Mouse (Mus musculus) megakaryocyte-erythroid progenitor cell, adult 5-6 weeks (primary cell): ENCODE measurements around the gene Ttyh1. TPM values are rescaled to one million over a fixed set of nuclear protein-coding genes. Genes with fewer than 3 reads are reported as not detected.

Experiments
- ATAC-seq: replicated peaks from 2 replicates; pipeline ENCODE4 v1.8.0; 2016; ENCODE audit warnings: mild to moderate bottlenecking, inconsistent platforms; ENCODE audit not compliant: severe bottlenecking, poor library complexity, low FRiP score, low TSS enrichment
- total RNA-seq, 2 experiments: library from RNA; stranded (forward) in 1 of 2; stranded (reverse) in 1 of 2; fragments of 200-1000, 215-1000 nt in 1 of 2; fragments of >200 nt in 1 of 2; fragmentation: Nextera tagmentation in 1 of 2; gene quantifications; 2 replicates each; pipeline ENCODE4 v1.2.3; 2014 to 2017

Gene Ttyh1
- not detected in 2 replicates for total RNA-seq (2014; fragmentation: Nextera tagmentation)
- not detected in 2 replicates for total RNA-seq (2017)

- 0 out of 2 replicates have a peak, but pooled peaks have one; percentile 23 for ATAC-seq
Measured at GRCm38 (mm10) chr7:4119344-4119902, at the start of gene Ttyh1. Ttyh1 (plus strand) TSS chr7:4119408.

GRCm38 (mm10) chr7:4071066-4071465 lies 48.1 kb upstream of the Ttyh1 start:
- ATAC-seq: no peak

- peak; percentile 72 for ATAC-seq
Measured at GRCm38 (mm10) chr7:4073144-4073543, 46.1 kb upstream of the Ttyh1 start.

- no peak for ATAC-seq
Measured at GRCm38 (mm10) chr7:4079511-4079910, 39.7 kb upstream of the Ttyh1 start.

GRCm38 (mm10) chr7:4080552-4080951 lies 38.7 kb upstream of the Ttyh1 start:
- 0 out of 2 replicates have a peak, but pooled peaks have one; percentile 31 for ATAC-seq

- ATAC-seq: no peak
Measured at GRCm38 (mm10) chr7:4081706-4082105, 37.5 kb upstream of the Ttyh1 start.

- ATAC-seq: peak; percentile 67
Measured at GRCm38 (mm10) chr7:4082804-4083203, 36.4 kb upstream of the Ttyh1 start.

GRCm38 (mm10) chr7:4084161-4084560 lies 35.0 kb upstream of the Ttyh1 start:
- ATAC-seq: no peak

- no peak for ATAC-seq
Measured at GRCm38 (mm10) chr7:4085562-4085961, 33.6 kb upstream of the Ttyh1 start.

GRCm38 (mm10) chr7:4087238-4087895 lies 31.8 kb upstream of the Ttyh1 start:
- ATAC-seq: 0 out of 2 replicates have a peak, but pooled peaks have one; percentile 9

- ATAC-seq: 0 out of 2 replicates have a peak, but pooled peaks have one; percentile 3
Measured at GRCm38 (mm10) chr7:4087896-4088480, 31.2 kb upstream of the Ttyh1 start.

GRCm38 (mm10) chr7:4088679-4089078 lies 30.5 kb upstream of the Ttyh1 start:
- peak; percentile 55 for ATAC-seq

- peak; percentile 79 for ATAC-seq
Measured at GRCm38 (mm10) chr7:4091170-4091569, 28.0 kb upstream of the Ttyh1 start.

GRCm38 (mm10) chr7:4098301-4098700 lies 20.9 kb upstream of the Ttyh1 start:
- no peak for ATAC-seq

GRCm38 (mm10) chr7:4098832-4099231 lies 20.4 kb upstream of the Ttyh1 start:
- ATAC-seq: no peak

GRCm38 (mm10) chr7:4101144-4101543 lies 18.1 kb upstream of the Ttyh1 start:
- no peak for ATAC-seq

GRCm38 (mm10) chr7:4103411-4103810 lies 15.8 kb upstream of the Ttyh1 start:
- ATAC-seq: peak; percentile 50; the same call in 1 of the 2 replicates

- ATAC-seq: no peak
Measured at GRCm38 (mm10) chr7:4111766-4112165, 7.4 kb upstream of the Ttyh1 start.

GRCm38 (mm10) chr7:4117050-4117814 lies 2.0 kb upstream of the Ttyh1 start:
- no peak for ATAC-seq
